Mouse (Mus musculus) kidney, adult 11 months (tissue): ENCODE data around the gene Hapln4.

Source experiments
- DNase-seq: peaks from one replicate; pipeline ENCODE4 v3.0.0; 2022

Gene Hapln4

DNA sequence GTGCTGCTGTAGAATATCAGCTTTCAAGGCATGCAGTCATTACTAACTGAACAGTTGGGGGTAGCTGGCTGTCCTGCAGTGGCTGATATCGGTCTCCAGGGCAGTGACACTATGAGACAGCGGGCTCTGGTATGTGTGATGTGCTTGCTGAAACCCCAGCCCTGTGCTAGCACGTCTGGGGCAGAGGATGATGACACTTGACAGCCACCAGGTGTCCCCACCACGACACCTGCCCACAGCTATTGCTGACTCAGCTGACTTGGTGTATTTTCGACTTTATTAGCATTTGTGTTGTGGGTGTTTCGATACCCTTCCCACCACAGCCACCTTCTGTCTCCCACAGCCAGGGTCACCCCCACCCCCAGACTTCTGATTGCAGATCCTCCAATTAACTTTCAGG lies 21.2 kb downstream of the Hapln4 start:
- DNase-seq, result peak; percentile 8

- DNase-seq, result no peak
These were observed 21.7 kb downstream of the Hapln4 start for GRCm38 (mm10) chr8:70104922-70105321.

DNA sequence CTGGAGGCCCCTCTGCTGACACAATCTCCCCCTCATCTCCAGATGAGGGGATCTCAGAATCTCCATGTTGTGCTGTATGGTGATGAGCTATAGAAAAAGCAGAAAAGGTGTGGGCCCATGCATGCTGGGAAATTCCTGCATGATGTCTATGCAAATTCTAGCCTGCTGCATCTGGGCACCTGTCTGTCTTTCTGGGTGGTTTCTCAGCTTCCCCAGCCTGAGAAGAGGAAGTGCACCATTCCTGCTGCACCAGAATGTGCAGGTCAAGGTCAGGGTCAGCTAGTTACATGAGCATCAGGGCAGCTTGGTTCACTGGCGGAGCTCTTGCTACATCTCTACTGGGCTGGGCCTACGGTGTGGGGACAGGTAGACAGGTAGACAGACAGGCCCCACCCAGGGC lies 27.2 kb downstream of the Hapln4 start:
- no peak for DNase-seq

DNA sequence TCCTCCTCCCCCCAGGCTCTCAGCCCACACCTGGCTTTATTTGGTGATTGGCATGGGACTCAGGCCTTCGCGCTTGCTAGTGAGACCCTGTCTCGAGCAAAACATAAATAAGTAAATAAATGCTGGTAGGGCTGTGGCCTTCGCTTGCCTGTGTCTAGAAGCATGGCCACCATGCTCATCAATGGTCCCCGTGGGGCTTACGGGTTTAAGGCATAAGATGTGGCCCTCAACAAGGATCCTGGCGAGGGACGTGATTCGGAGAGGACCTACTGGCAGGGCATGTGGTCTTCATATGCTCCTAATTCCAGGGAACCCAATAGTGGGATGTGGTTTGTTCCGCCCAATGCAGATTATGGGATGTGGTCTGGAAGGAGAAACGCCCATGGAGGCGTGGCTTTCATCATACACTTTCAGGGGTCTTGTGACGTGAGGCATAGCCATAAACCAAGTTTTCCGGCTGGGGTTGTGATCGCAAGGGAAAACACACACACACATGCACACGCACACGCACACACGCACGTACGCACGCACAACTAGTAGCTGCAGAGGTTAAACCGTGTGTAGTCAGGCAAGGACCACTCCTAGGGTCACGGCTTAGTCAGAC lies 28.0 kb downstream of the Hapln4 start:
- no peak for DNase-seq

GRCm38 (mm10) chr8:70112401-70113016 lies 29.3 kb downstream of the Hapln4 start:
- no peak for DNase-seq

DNA sequence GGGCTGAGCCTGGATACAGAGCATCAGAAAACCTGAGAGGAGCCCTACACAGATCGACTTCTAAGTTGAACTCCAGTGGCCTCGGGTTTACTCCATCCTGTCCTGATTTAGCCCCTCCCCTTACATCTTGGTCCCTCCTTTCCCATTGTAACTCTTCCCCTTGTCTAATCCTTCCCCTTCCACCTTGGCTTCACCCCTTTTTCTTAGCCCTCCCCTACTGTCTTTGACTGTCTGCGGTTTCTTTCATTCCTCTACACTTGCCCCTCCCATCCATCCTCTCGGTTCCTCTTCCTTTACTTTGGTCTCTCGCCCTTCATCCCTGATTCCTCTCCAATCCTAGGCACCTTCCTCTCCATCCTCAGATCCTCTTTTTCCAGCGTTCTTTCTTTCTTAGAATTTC lies 31.2 kb downstream of the Hapln4 start:
- DNase-seq, result no peak

DNA sequence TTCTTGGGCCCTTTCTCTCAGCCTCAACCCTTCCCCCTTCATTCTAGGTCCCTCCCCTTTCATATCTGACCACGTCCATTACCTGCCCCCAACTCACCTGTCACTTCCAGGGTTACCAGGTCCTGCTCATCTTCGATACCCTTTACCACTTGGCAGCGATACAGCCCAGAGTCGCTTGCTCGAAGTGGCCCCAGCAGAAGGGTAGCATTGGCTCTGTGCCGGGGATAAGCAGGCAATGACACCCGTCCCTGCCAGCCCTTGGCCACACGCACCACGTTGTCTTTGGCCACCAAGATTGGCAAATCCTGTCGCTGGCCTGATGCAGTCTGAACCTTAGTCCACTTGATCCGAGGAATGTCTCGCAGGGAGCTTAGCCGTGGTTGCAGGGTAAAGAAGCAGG lies 31.6 kb downstream of the Hapln4 start:
- no peak for DNase-seq

- DNase-seq, result no peak
These were observed 34.4 kb downstream of the Hapln4 start for GRCm38 (mm10) chr8:70117611-70118010.

DNA sequence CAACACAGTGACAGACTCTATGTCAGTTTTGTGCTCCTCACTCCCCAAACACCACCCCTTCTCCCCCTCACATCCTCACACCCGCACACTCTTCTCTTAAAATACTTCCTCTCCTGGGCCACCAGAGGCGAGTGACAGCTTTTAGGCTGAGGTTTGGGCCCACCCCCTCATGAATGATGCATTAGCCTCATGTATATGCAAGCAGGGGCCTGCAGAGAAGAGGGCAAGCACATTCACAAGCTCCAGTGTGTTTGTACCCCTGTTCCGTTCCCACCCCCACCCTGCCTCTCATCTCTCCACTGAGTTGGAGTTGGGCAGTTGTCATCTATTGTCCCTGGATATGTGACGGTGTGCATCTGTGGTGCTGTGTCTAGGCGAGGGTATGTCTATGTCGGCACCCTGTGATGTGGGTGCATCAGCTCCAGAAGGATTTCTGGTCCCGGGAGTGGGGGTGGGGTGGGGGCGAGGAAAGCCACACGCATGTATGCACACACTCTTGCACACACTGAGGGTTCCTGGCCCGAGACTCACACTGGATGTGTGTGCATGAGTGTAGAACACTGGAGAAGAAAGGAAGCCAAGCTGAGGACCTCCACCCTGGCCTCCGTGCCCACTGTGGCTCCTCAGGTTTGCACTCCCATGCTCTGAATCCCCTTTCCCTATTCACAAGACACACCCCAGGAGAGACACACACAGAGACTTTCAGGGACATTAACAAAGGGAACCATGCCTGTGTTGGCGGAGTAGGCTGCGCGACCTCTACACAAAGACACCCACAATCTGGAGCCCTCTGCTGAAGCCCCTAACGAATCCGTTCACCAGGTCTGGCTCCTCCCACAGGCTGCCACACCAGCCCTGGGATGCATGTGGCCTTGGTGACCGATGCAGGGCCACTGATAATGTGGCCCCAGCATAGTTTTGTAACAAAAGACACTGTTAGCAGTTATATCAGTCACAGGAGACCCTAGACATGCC lies 35.8 kb downstream of the Hapln4 start:
- no peak for DNase-seq

GRCm38 (mm10) chr8:70120667-70121066 lies 37.4 kb downstream of the Hapln4 start, which contains the start of gene Ncan:
Ncan (minus strand) TSS chr8:70120873.
- peak; percentile 59 for DNase-seq

DNA sequence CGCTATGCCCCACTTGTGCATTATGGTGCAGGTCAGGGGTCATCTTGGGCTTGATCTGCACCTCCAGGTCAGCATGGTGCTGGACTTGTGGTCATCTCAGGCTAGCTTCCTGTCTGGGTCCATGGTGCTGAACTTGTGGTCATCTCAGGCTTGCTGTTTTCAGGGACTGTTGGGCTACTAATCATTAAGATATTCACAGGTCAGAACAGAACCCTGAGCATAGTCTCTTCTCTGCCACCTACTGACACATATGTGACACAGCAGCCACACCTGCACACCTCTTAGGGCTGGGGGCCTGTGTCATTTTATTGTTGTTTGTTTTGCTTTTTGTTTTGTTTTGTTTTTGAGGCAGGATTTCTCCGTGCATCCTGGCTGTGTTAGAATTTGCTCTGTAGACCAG lies 39.6 kb downstream of the Hapln4 start:
- DNase-seq, result no peak

DNA sequence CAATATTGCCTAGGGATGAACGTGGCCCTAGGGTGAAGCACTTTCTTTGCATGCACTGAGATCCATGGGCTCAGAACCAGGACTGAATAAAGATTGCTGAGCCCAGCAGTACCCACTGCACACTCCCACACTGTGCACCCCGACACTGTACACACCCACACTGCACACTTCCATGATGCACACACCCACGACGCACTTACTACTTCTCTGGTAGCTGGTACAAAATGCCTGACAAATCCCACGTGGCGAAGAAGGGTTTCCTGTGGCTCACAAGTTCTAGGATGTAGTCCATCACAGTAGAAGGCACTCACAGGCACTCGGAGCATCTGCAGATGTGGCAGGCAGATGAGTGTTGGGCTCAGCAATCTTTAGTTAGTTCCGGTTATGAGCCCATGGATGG lies 41.7 kb downstream of the Hapln4 start:
- DNase-seq, result no peak

- DNase-seq, result peak; percentile 51
These were observed 45.2 kb downstream of the Hapln4 start for GRCm38 (mm10) chr8:70128435-70128834.

GRCm38 (mm10) chr8:70129309-70129952 lies 46.2 kb downstream of the Hapln4 start:
- peak; percentile 62 for DNase-seq

- no peak for DNase-seq
These were observed 46.8 kb downstream of the Hapln4 start for GRCm38 (mm10) chr8:70130066-70130465.

GRCm38 (mm10) chr8:70131166-70131883 lies 48.1 kb downstream of the Hapln4 start, which contains the start of gene Nr2c2ap:
Nr2c2ap (plus strand) TSS chr8:70131333.
- DNase-seq, result peak; percentile 77

GRCm38 (mm10) chr8:70134086-70134485 lies 50.8 kb downstream of the Hapln4 start:
- no peak for DNase-seq

GRCm38 (mm10) chr8:70134931-70135330 lies 51.7 kb downstream of the Hapln4 start:
- DNase-seq, result no peak

- no peak for DNase-seq
These were observed 53.3 kb downstream of the Hapln4 start for GRCm38 (mm10) chr8:70136591-70136990.

DNA sequence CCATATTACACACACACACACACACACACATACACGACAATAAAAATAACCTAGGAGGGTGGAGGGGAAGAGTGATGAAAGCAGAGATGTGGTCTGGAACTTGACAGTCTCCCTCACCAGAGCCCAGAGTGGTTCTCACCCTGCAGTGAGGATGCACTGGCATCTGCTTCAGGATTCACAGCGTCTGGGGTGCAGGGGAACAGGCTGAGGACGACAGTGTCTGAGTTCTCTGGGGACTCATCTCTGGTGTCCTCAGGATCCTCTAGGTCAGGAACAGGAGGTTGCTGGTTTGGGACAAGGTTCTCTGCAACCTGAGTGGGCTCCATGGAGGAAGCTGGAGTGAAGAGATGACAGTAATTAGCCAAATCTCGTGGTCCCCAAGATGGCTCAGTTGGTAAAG lies 54.6 kb downstream of the Hapln4 start:
- DNase-seq, result no peak

- peak; percentile 100 for DNase-seq
These were observed 56.0 kb downstream of the Hapln4 start, which contains the start of the genes Rfxank, Borcs8 and Mef2b for GRCm38 (mm10) chr8:70139026-70139857. Rfxank (minus strand) TSS chr8:70139154. Borcs8 (plus strand) TSS chr8:70139499. Mef2b (plus strand) TSS chr8:70139711.
